Mouse (Mus musculus): ENCODE data around the gene Cd2bp2. TPM values are rescaled to one million over a fixed set of nuclear protein-coding genes. Genes with fewer than 3 reads are reported as not detected.

The Cd2bp2 gene
- total and polyA plus RNA-seq, 2 experiments from 2014 or later: 57.0 to 75.0 TPM

DNA sequence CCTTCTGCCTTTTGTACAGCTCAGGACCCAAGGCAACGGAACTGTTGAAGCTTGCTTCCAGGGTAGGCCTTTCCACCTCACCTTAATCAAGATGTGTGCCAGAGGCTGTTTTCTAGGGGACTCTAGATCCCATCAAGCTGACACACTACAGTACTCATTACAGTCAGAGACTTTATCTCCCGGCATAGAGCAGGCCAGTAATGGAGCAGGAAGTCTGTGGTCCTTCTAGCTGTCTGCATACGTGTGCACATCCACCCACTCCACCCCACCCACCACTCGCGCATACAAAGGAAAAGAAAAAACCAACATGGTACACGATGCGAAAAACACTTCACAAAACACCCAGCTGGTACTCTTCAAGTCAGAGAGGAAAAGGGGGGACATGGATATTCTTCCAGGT lies 51.4 kb downstream of the Cd2bp2 start:
- no peak overlapping the region for H3K4me2 ChIP-seq (ENCODE audit: low read depth, low read length)
- 92% methylated on average over 7 of the region's 7 CpGs for WGBS
- H3K9me3 ChIP-seq (ENCODE audit: low read length): no peaks in the 10 kb centered on the region
- no peak for ATAC-seq
- H3K4me3 ChIP-seq (ENCODE audit: low read length): no peak overlapping the region
- H3K4me1 ChIP-seq (ENCODE audit: insufficient read depth, low read length): no peaks in the 10 kb centered on the region
- DNase-seq (ENCODE audit: low spot score): no peak
- no peak for TF ChIP-seq CTCF (IDR thresholded peaks at IDR 0.05; ENCODE audit: low read depth)
- H3K27ac ChIP-seq: no peak overlapping the region
- H3K27me3 ChIP-seq (ENCODE audit: insufficient read depth, low read length): no peaks in the 10 kb centered on the region
- no peaks in the 10 kb centered on the region for H3K36me3 ChIP-seq (ENCODE audit: insufficient read depth, low read length)
- no peak overlapping the region for H3K9ac ChIP-seq (replicated peaks; ENCODE audit: low read length)

DNA sequence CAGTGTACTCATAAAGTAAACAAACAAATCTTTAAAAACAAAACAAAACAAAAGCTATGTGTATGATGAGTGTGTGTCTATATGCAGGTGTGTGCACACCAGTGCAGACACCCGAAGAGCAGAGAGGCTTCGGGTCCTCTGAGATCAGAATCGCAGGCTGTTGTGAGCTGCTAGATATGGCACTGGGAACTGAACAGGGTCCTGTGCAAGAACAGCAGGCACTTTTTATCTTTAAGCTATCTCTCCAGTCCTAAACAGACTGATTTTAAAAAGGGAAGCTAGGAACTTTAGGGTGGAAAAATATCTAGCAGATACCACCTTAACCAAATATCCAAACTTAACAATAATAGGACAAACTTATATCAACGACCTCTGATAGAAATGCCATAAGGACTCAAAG lies 53.2 kb downstream of the Cd2bp2 start:
- no peak for TF ChIP-seq CTCF (IDR thresholded peaks at IDR 0.05; ENCODE audit: low read depth)
- Histone ChIP-seq H3K9me3 (ENCODE audit: low read length) (no peaks in the 10 kb centered on the region), H3K4me1 (ENCODE audit: insufficient read depth, low read length) (no peaks in the 10 kb centered on the region), H3K36me3 (ENCODE audit: insufficient read depth, low read length) (no peaks in the 10 kb centered on the region), H3K4me2 (ENCODE audit: low read depth, low read length) (no peak overlapping the region), H3K9ac (replicated peaks; ENCODE audit: low read length) (no peak overlapping the region), H3K4me3 (ENCODE audit: low read length) (no peak overlapping the region), H3K27ac (no peak overlapping the region), H3K27me3 (ENCODE audit: insufficient read depth, low read length) (no peaks in the 10 kb centered on the region)
- 93% methylated on average over 4 of the region's 4 CpGs for WGBS
- ATAC-seq (no peak), DNase-seq (ENCODE audit: low spot score) (no peak)

DNA sequence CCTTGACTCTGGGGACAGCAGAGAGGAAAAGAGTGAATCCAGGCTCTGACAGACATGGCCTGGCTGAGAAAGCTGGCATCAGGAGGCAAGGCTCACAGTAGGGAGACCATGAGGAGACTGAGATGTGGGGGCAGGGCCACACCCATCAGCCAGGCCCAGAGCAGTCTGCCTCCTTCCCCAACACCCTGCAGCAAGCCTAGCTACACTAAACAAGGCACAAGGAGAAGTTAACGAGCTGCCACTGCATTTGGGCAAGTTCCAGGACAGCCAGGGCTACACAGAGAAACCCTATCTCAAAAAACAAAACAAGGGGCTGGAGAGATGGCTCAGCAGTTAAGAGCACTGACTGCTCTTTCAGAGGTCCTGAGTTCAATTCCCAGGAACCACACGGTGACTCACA lies 53.6 kb downstream of the Cd2bp2 start:
- DNase-seq (ENCODE audit: low spot score): no peak
- no peaks in the 10 kb centered on the region for H3K9me3 ChIP-seq (ENCODE audit: low read length)
- no peak overlapping the region for H3K4me3 ChIP-seq (ENCODE audit: low read length)
- TF ChIP-seq CTCF (IDR thresholded peaks at IDR 0.05; ENCODE audit: low read depth): no peak
- H3K36me3 ChIP-seq (ENCODE audit: insufficient read depth, low read length): no peaks in the 10 kb centered on the region
- H3K4me2 ChIP-seq (ENCODE audit: low read depth, low read length): no peak overlapping the region
- no peaks in the 10 kb centered on the region for H3K27me3 ChIP-seq (ENCODE audit: insufficient read depth, low read length)
- 44% methylated on average over 2 of the region's 2 CpGs for WGBS
- ATAC-seq: no peak
- H3K4me1 ChIP-seq (ENCODE audit: insufficient read depth, low read length): no peaks in the 10 kb centered on the region
- no peak overlapping the region for H3K27ac ChIP-seq
- H3K9ac ChIP-seq (replicated peaks; ENCODE audit: low read length): no peak overlapping the region

Other genes with a start within 250 kb of the Cd2bp2 start
- gene Asphd1, start 246.5 kb downstream of the Cd2bp2 start, total RNA-seq (2014; rRNA removed): 35.7 and 58.1 TPM in 2 replicates
- gene Asphd1, start 246.5 kb downstream of the Cd2bp2 start, polyA plus RNA-seq (2015; fragmentation: Nextera tagmentation; extraction: Ambion mirVana): 15.9 and 16.0 TPM in 2 replicates
- 253 and 282 TPM in 2 replicates for gene Sez6l2, start 245.5 kb downstream of the Cd2bp2 start, total RNA-seq (2014; rRNA removed)
- 58.8 and 66.5 TPM in 2 replicates for gene Sez6l2, start 245.5 kb downstream of the Cd2bp2 start, polyA plus RNA-seq (2015; fragmentation: Nextera tagmentation; extraction: Ambion mirVana)
- 203 and 240 TPM in 2 replicates for gene Cdipt, start 220.1 kb downstream of the Cd2bp2 start, total RNA-seq (2014; rRNA removed)
- gene Cdipt, start 220.1 kb downstream of the Cd2bp2 start, polyA plus RNA-seq (2015; fragmentation: Nextera tagmentation; extraction: Ambion mirVana): 146 and 150 TPM in 2 replicates
- 0.31 TPM in 1 of 2 replicates, not detected in the other for gene Cdiptos, start 220.0 kb downstream of the Cd2bp2 start, total RNA-seq (2014; rRNA removed)
- gene Cdiptos, start 220.0 kb downstream of the Cd2bp2 start, polyA plus RNA-seq (2015; fragmentation: Nextera tagmentation; extraction: Ambion mirVana): 0.95 and 1.4 TPM in 2 replicates
- gene Mvp, start 181.4 kb downstream of the Cd2bp2 start, total RNA-seq (2014; rRNA removed): 6.5 and 6.9 TPM in 2 replicates
- 5.5 and 5.8 TPM in 2 replicates for gene Mvp, start 181.4 kb downstream of the Cd2bp2 start, polyA plus RNA-seq (2015; fragmentation: Nextera tagmentation; extraction: Ambion mirVana)
- gene Pagr1b, start 179.6 kb downstream of the Cd2bp2 start, total RNA-seq (2014; rRNA removed): 1.2 TPM in 1 of 2 replicates, not detected in the other
- 0.49 and 1.5 TPM in 2 replicates for gene Pagr1b, start 179.6 kb downstream of the Cd2bp2 start, polyA plus RNA-seq (2015; fragmentation: Nextera tagmentation; extraction: Ambion mirVana)
- gene Pagr1a, start 178.7 kb downstream of the Cd2bp2 start, total RNA-seq (2014; rRNA removed): 11.1 and 30.3 TPM in 2 replicates
- 31.2 and 48.6 TPM in 2 replicates for gene Pagr1a, start 178.7 kb downstream of the Cd2bp2 start, polyA plus RNA-seq (2015; fragmentation: Nextera tagmentation; extraction: Ambion mirVana)
- 7.1 and 40.2 TPM in 2 replicates for gene Gm42742, start 175.0 kb downstream of the Cd2bp2 start, total RNA-seq (2014; rRNA removed)
- gene Gm42742, start 175.0 kb downstream of the Cd2bp2 start, polyA plus RNA-seq (2015; fragmentation: Nextera tagmentation; extraction: Ambion mirVana): 47.7 and 60.2 TPM in 2 replicates
- 138 and 144 TPM in 2 replicates for gene Prrt2, start 174.8 kb downstream of the Cd2bp2 start, total RNA-seq (2014; rRNA removed)
- 79.0 and 99.9 TPM in 2 replicates for gene Prrt2, start 174.8 kb downstream of the Cd2bp2 start, polyA plus RNA-seq (2015; fragmentation: Nextera tagmentation; extraction: Ambion mirVana)
- gene Maz, start 169.0 kb downstream of the Cd2bp2 start, total RNA-seq (2014; rRNA removed): 222 and 237 TPM in 2 replicates
- gene Maz, start 169.0 kb downstream of the Cd2bp2 start, polyA plus RNA-seq (2015; fragmentation: Nextera tagmentation; extraction: Ambion mirVana): 69.3 and 70.5 TPM in 2 replicates
- 8.1 and 9.1 TPM in 2 replicates for gene Kif22, start 153.6 kb downstream of the Cd2bp2 start, total RNA-seq (2014; rRNA removed)
- 24.5 and 29.3 TPM in 2 replicates for gene Kif22, start 153.6 kb downstream of the Cd2bp2 start, polyA plus RNA-seq (2015; fragmentation: Nextera tagmentation; extraction: Ambion mirVana)
- gene Zg16, start 108.7 kb downstream of the Cd2bp2 start, total RNA-seq (2014; rRNA removed): not detected in 2 replicates
- gene Zg16, start 108.7 kb downstream of the Cd2bp2 start, polyA plus RNA-seq (2015; fragmentation: Nextera tagmentation; extraction: Ambion mirVana): not detected in 2 replicates
- gene AI467606, start 104.7 kb downstream of the Cd2bp2 start, total RNA-seq (2014; rRNA removed): 0.68 and 2.3 TPM in 2 replicates
- gene AI467606, start 104.7 kb downstream of the Cd2bp2 start, polyA plus RNA-seq (2015; fragmentation: Nextera tagmentation; extraction: Ambion mirVana): 1.0 and 1.1 TPM in 2 replicates
- 1.0 and 2.0 TPM in 2 replicates for gene Qprt, start 73.8 kb downstream of the Cd2bp2 start, total RNA-seq (2014; rRNA removed)
- 1.7 and 1.8 TPM in 2 replicates for gene Qprt, start 73.8 kb downstream of the Cd2bp2 start, polyA plus RNA-seq (2015; fragmentation: Nextera tagmentation; extraction: Ambion mirVana)
- gene Spn, start 58.2 kb downstream of the Cd2bp2 start, total RNA-seq (2014; rRNA removed): 0.11 and 0.21 TPM in 2 replicates
- gene Spn, start 58.2 kb downstream of the Cd2bp2 start, polyA plus RNA-seq (2015; fragmentation: Nextera tagmentation; extraction: Ambion mirVana): 0.05 and 0.09 TPM in 2 replicates
- 68.6 and 69.4 TPM in 2 replicates for gene Tbc1d10b, start 12.4 kb upstream of the Cd2bp2 start, total RNA-seq (2014; rRNA removed)
- gene Tbc1d10b, start 12.4 kb upstream of the Cd2bp2 start, polyA plus RNA-seq (2015; fragmentation: Nextera tagmentation; extraction: Ambion mirVana): 25.4 and 28.1 TPM in 2 replicates
- gene Mylpf, start 12.8 kb upstream of the Cd2bp2 start, total RNA-seq (2014; rRNA removed): 15.5 TPM in 1 of 2 replicates, not detected in the other
- 3.0 and 3.1 TPM in 2 replicates for gene Mylpf, start 12.8 kb upstream of the Cd2bp2 start, polyA plus RNA-seq (2015; fragmentation: Nextera tagmentation; extraction: Ambion mirVana)
- gene Zfp553, start 37.0 kb upstream of the Cd2bp2 start, total RNA-seq (2014; rRNA removed): 41.0 and 43.3 TPM in 2 replicates
- 31.7 and 33.9 TPM in 2 replicates for gene Zfp553, start 37.0 kb upstream of the Cd2bp2 start, polyA plus RNA-seq (2015; fragmentation: Nextera tagmentation; extraction: Ambion mirVana)
- gene Sept1, start 37.1 kb upstream of the Cd2bp2 start, total RNA-seq (2014; rRNA removed): 4.6 and 5.0 TPM in 2 replicates
- 3.8 and 5.2 TPM in 2 replicates for gene Sept1, start 37.1 kb upstream of the Cd2bp2 start, polyA plus RNA-seq (2015; fragmentation: Nextera tagmentation; extraction: Ambion mirVana)
- gene Zfp771, start 48.2 kb upstream of the Cd2bp2 start, total RNA-seq (2014; rRNA removed): 101 and 108 TPM in 2 replicates
- gene Zfp771, start 48.2 kb upstream of the Cd2bp2 start, polyA plus RNA-seq (2015; fragmentation: Nextera tagmentation; extraction: Ambion mirVana): 89.0 and 89.2 TPM in 2 replicates
- gene Dctpp1, start 64.7 kb upstream of the Cd2bp2 start, total RNA-seq (2014; rRNA removed): 94.1 and 102 TPM in 2 replicates
- 112 and 119 TPM in 2 replicates for gene Dctpp1, start 64.7 kb upstream of the Cd2bp2 start, polyA plus RNA-seq (2015; fragmentation: Nextera tagmentation; extraction: Ambion mirVana)
- gene Sephs2, start 78.0 kb upstream of the Cd2bp2 start, total RNA-seq (2014; rRNA removed): 80.3 and 83.2 TPM in 2 replicates
- 79.9 and 83.9 TPM in 2 replicates for gene Sephs2, start 78.0 kb upstream of the Cd2bp2 start, polyA plus RNA-seq (2015; fragmentation: Nextera tagmentation; extraction: Ambion mirVana)
- 0.11 TPM in 1 of 2 replicates, not detected in the other for gene Itgal, start 100.2 kb upstream of the Cd2bp2 start, total RNA-seq (2014; rRNA removed)
- gene Itgal, start 100.2 kb upstream of the Cd2bp2 start, polyA plus RNA-seq (2015; fragmentation: Nextera tagmentation; extraction: Ambion mirVana): 0.10 and 0.26 TPM in 2 replicates
- gene Zfp768, start 149.5 kb upstream of the Cd2bp2 start, total RNA-seq (2014; rRNA removed): 47.7 and 53.6 TPM in 2 replicates
- gene Zfp768, start 149.5 kb upstream of the Cd2bp2 start, polyA plus RNA-seq (2015; fragmentation: Nextera tagmentation; extraction: Ambion mirVana): 13.4 and 15.7 TPM in 2 replicates
- gene Zfp747, start 180.0 kb upstream of the Cd2bp2 start, total RNA-seq (2014; rRNA removed): 7.9 and 10.0 TPM in 2 replicates
- 4.0 and 4.5 TPM in 2 replicates for gene Zfp747, start 180.0 kb upstream of the Cd2bp2 start, polyA plus RNA-seq (2015; fragmentation: Nextera tagmentation; extraction: Ambion mirVana)
- 2.7 and 5.5 TPM in 2 replicates for gene 9130019O22Rik, start 191.1 kb upstream of the Cd2bp2 start, total RNA-seq (2014; rRNA removed)
- 1.2 and 1.8 TPM in 2 replicates for gene 9130019O22Rik, start 191.1 kb upstream of the Cd2bp2 start, polyA plus RNA-seq (2015; fragmentation: Nextera tagmentation; extraction: Ambion mirVana)
- 13.8 and 15.5 TPM in 2 replicates for gene E430018J23Rik, start 197.6 kb upstream of the Cd2bp2 start, total RNA-seq (2014; rRNA removed)
- 1.8 and 2.2 TPM in 2 replicates for gene E430018J23Rik, start 197.6 kb upstream of the Cd2bp2 start, polyA plus RNA-seq (2015; fragmentation: Nextera tagmentation; extraction: Ambion mirVana)
- gene Zfp764, start 210.8 kb upstream of the Cd2bp2 start, total RNA-seq (2014; rRNA removed): 4.0 and 5.0 TPM in 2 replicates
- 2.7 and 3.0 TPM in 2 replicates for gene Zfp764, start 210.8 kb upstream of the Cd2bp2 start, polyA plus RNA-seq (2015; fragmentation: Nextera tagmentation; extraction: Ambion mirVana)
- gene Zfp688, start 226.0 kb upstream of the Cd2bp2 start, total RNA-seq (2014; rRNA removed): 15.0 and 22.1 TPM in 2 replicates
- gene Zfp688, start 226.0 kb upstream of the Cd2bp2 start, polyA plus RNA-seq (2015; fragmentation: Nextera tagmentation; extraction: Ambion mirVana): 31.7 and 33.2 TPM in 2 replicates

Measured in hindbrain, postnatal 0 days (tissue).